ENCODE assay signal across 7 mouse cellular contexts in genomic region chr9:69453901-69454666, GRCm38 (mm10). TPM values are rescaled to one million over a fixed set of nuclear protein-coding genes. Genes with fewer than 3 reads are reported as not detected.
DNase-seq lines count a peak whose midpoint lies in the region; ATAC-seq and TF ChIP-seq lines count a peak whose summit lies in the region.

No protein-coding gene starts in this region.

- 0 out of 2 replicates have a peak overlapping the region, but pooled peaks have one; percentile 13 for H3K27ac ChIP-seq in ES-E14 (ENCODE audit: insufficient read depth, low read depth, low read length, poor library complexity, severe bottlenecking)
- H3K27ac ChIP-seq in embryonic facial prominence, embryonic 15.5 days (replicated peaks) = peak overlapping the region; percentile 99
- H3K27ac ChIP-seq in hindbrain, postnatal 0 days = peak overlapping the region; percentile 78
- H3K27ac ChIP-seq in stomach, embryonic 14.5 days (ENCODE audit: low read length) = peak overlapping the region; percentile 97

- no peak; the same call in 1 of the 2 replicates for ATAC-seq in embryonic facial prominence, embryonic 15.5 days (ENCODE audit: insufficient number of reproducible peaks, low FRiP score, low TSS enrichment, low read depth)
- ATAC-seq in hindbrain, postnatal 0 days = peak; percentile 10; the same call in 1 of the 2 replicates
- peak; percentile 48 for ATAC-seq in stomach, embryonic 14.5 days (ENCODE audit: insufficient number of reproducible peaks, insufficient read depth, low FRiP score, low read depth)

- 4% methylated on average over 32 of the region's 32 CpGs for WGBS in embryonic facial prominence, embryonic 15.5 days
- WGBS in hindbrain, postnatal 0 days = 10% methylated on average over 31 of the region's 32 CpGs
- WGBS in stomach, embryonic 14.5 days = 6% methylated on average over 32 of the region's 32 CpGs

- H3K9me3 ChIP-seq in ES-E14 (ENCODE audit: control insufficient read depth, insufficient read depth, low read depth, low read length) = no peaks in the 10 kb centered on the region
- H3K9me3 ChIP-seq in embryonic facial prominence, embryonic 15.5 days (replicated peaks) = no peaks in the 10 kb centered on the region
- H3K9me3 ChIP-seq in hindbrain, postnatal 0 days (ENCODE audit: low read length) = no peaks in the 10 kb centered on the region
- no peaks in the 10 kb centered on the region for H3K9me3 ChIP-seq in stomach, embryonic 14.5 days (ENCODE audit: control insufficient read depth, low read depth, low read length)

- peak; percentile 77 for DNase-seq in CD4-positive helper T cell, adult 2 months (ENCODE audit: low read depth, low spot score)
- DNase-seq in ES-E14 (ENCODE audit: low read depth, low spot score) = no peak
- no peak for DNase-seq in hindbrain, postnatal 0 days (ENCODE audit: low spot score)
- DNase-seq in lung, postnatal 14 days = peak; percentile 52
- no peak for DNase-seq in left cerebral cortex, adult 18-20 months (ENCODE audit: low spot score in 2 of 2)

- peak overlapping the region; percentile 65 for H3K4me2 ChIP-seq in embryonic facial prominence, embryonic 15.5 days (replicated peaks)
- peak overlapping the region; percentile 65 for H3K4me2 ChIP-seq in hindbrain, postnatal 0 days (ENCODE audit: low read depth, low read length)
- peak overlapping the region; percentile 67 for H3K4me2 ChIP-seq in stomach, embryonic 14.5 days (replicated peaks; ENCODE audit: low read depth, low read length)

- in situ Hi-C loops in ES-E14 (cut with MboI; ENCODE audit: low sequenced_read_pairs in 2 of 2, unreplicated experiment in 2 of 2) = no loop called here

- no peaks in the 10 kb centered on the region for H3K36me3 ChIP-seq in ES-E14 (ENCODE audit: control insufficient read depth, insufficient read depth, low read length, poor library complexity, severe bottlenecking)
- H3K36me3 ChIP-seq in embryonic facial prominence, embryonic 15.5 days = no peaks in the 10 kb centered on the region; the same call in 1 of the 2 replicates
- H3K36me3 ChIP-seq in hindbrain, postnatal 0 days (ENCODE audit: insufficient read depth, low read length) = no peaks in the 10 kb centered on the region
- H3K36me3 ChIP-seq in stomach, embryonic 14.5 days (ENCODE audit: control insufficient read depth, insufficient read depth, low read length) = no peaks in the 10 kb centered on the region

- peak overlapping the region; percentile 62 for H3K9ac ChIP-seq in ES-E14 (ENCODE audit: insufficient read depth, low read depth, low read length, poor library complexity, severe bottlenecking)
- H3K9ac ChIP-seq in embryonic facial prominence, embryonic 15.5 days = peak overlapping the region; percentile 84
- peak overlapping the region; percentile 50 for H3K9ac ChIP-seq in hindbrain, postnatal 0 days (replicated peaks; ENCODE audit: low read length)
- peak overlapping the region; percentile 88 for H3K9ac ChIP-seq in stomach, embryonic 14.5 days (replicated peaks; ENCODE audit: low read depth, low read length)

- TF ChIP-seq CTCF in hindbrain, postnatal 0 days (IDR thresholded peaks at IDR 0.05; ENCODE audit: low read depth) = no peak

- H3K27me3 ChIP-seq in embryonic facial prominence, embryonic 15.5 days = no peaks in the 10 kb centered on the region
- no peaks in the 10 kb centered on the region for H3K27me3 ChIP-seq in hindbrain, postnatal 0 days (ENCODE audit: insufficient read depth, low read length)
- H3K27me3 ChIP-seq in stomach, embryonic 14.5 days (ENCODE audit: control insufficient read depth, insufficient read depth, low read length) = no peaks in the 10 kb centered on the region

- H3K4me3 ChIP-seq in ES-E14 (ENCODE audit: insufficient read depth in 1 of 2, low read depth in 1 of 2, low read length in 2 of 2, poor library complexity in 1 of 2, severe bottlenecking in 1 of 2) = peak overlapping the region; percentile 74 to 75
- H3K4me3 ChIP-seq in embryonic facial prominence, embryonic 15.5 days (replicated peaks) = peak overlapping the region; percentile 87
- H3K4me3 ChIP-seq in hindbrain, postnatal 0 days (ENCODE audit: low read length) = peak overlapping the region; percentile 46
- H3K4me3 ChIP-seq in stomach, embryonic 14.5 days (ENCODE audit: low read depth, low read length) = peak overlapping the region; percentile 80

- H3K4me1 ChIP-seq in ES-E14 (ENCODE audit: control insufficient read depth in 2 of 2, insufficient read depth in 2 of 2, low read length in 2 of 2, poor library complexity in 1 of 2) = peaks cover 6 to 31% of the 10 kb centered on the region in 2 experiments
- peaks cover 64% of the 10 kb centered on the region for H3K4me1 ChIP-seq in embryonic facial prominence, embryonic 15.5 days
- H3K4me1 ChIP-seq in hindbrain, postnatal 0 days (ENCODE audit: insufficient read depth, low read length) = peaks cover 20% of the 10 kb centered on the region
- H3K4me1 ChIP-seq in stomach, embryonic 14.5 days (ENCODE audit: control insufficient read depth, insufficient read depth, low read length) = peaks cover 46% of the 10 kb centered on the region

TF ChIP-seq in ES-E14, 5 proteins besides CTCF, POLR2A, EP300 and RAD21:
- TF ChIP-seq MAFK (IDR thresholded peaks at IDR 0.05; ENCODE audit: insufficient read depth, low read depth, low read length) (no peak), ZC3H11A (IDR thresholded peaks at IDR 0.05; ENCODE audit: borderline replicate concordance, low read depth, low read length) (no peak), CHD2 (IDR thresholded peaks at IDR 0.05; ENCODE audit: low read depth, low read length) (no peak), ZNF384 (IDR thresholded peaks at IDR 0.05; ENCODE audit: low read depth, low read length) (no peak), HCFC1 (IDR thresholded peaks at IDR 0.05; ENCODE audit: borderline replicate concordance, insufficient read depth, low read length) (no peak)

RNA-seq across cellular contexts. Expression of gene Anxa2, which starts 0.7 kb away (rescaled TPM):
- total RNA-seq in ES-E14 (2012; rRNA removed) = 170 and 344 TPM in 2 replicates
- 1,678 and 1,714 TPM in 2 replicates for polyA plus RNA-seq in embryonic facial prominence, embryonic 15.5 days (2015; fragmentation: Nextera tagmentation; extraction: Ambion mirVana)
- total RNA-seq in hindbrain, postnatal 0 days (2014; rRNA removed) = 69.6 and 73.4 TPM in 2 replicates
- polyA plus RNA-seq in hindbrain, postnatal 0 days (2015; fragmentation: Nextera tagmentation; extraction: Ambion mirVana) = 107 and 108 TPM in 2 replicates
- 902 and 935 TPM in 2 replicates for polyA plus RNA-seq in stomach, embryonic 14.5 days (2014; fragmentation: Nextera tagmentation; extraction: Ambion mirVana)
- total RNA-seq in left cerebral cortex, adult 18-20 months (2021) = 10 to 100 TPM; 13.3 to 19.4 TPM

RNA-seq across cellular contexts. Expression of gene Ice2, which starts 56.4 kb away (rescaled TPM):
- total RNA-seq in ES-E14 (2012; rRNA removed) = 9.5 and 10.0 TPM in 2 replicates
- 16.4 and 19.0 TPM in 2 replicates for polyA plus RNA-seq in embryonic facial prominence, embryonic 15.5 days (2015; fragmentation: Nextera tagmentation; extraction: Ambion mirVana)
- total RNA-seq in hindbrain, postnatal 0 days (2014; rRNA removed) = 3.7 and 9.1 TPM in 2 replicates
- 7.3 TPM in 2 replicates for polyA plus RNA-seq in hindbrain, postnatal 0 days (2015; fragmentation: Nextera tagmentation; extraction: Ambion mirVana)
- 20.3 and 24.0 TPM in 2 replicates for polyA plus RNA-seq in stomach, embryonic 14.5 days (2014; fragmentation: Nextera tagmentation; extraction: Ambion mirVana)
- total RNA-seq in left cerebral cortex, adult 18-20 months (2021) = 10 to 100 TPM in 1 of 2 experiments, 1 to 10 TPM in 1; 9.6 to 10.1 TPM

Comparison
In these comparisons a context has a peak if more than half of its experiments do, and no peak if none do; other contexts are left out.
1. DNase-seq: peak in CD4-positive helper T cell, adult 2 months (single experiment) and lung, postnatal 14 days (single experiment); none in ES-E14 (single experiment), hindbrain, postnatal 0 days (single experiment) and left cerebral cortex, adult 18-20 months (0 of 2).
2. H3K27ac ChIP-seq: peak in every context shown above with its lines; median percentile 99 in embryonic facial prominence, embryonic 15.5 days; 97 in stomach, embryonic 14.5 days; 78 in hindbrain, postnatal 0 days; 13 in ES-E14.
3. Peak in every context shown above with its lines, with median percentiles within 50 percentile points of each other: H3K4me3 ChIP-seq, H3K9ac ChIP-seq and H3K4me2 ChIP-seq.